Mouse (Mus musculus): Measurements from ENCODE around the gene Ggt7. TPM values are rescaled to one million over a fixed set of nuclear protein-coding genes. Genes with fewer than 3 reads are reported as not detected.

The Ggt7 gene
- total RNA-seq, 2 experiments from 2014 or later = not detected

Other genes starting within 250 kb of the Ggt7 start
- 0.60 and 2.2 TPM in 2 replicates for gene Map1lc3a, start 241.9 kb downstream of the Ggt7 start, total RNA-seq (2014; fragmentation: Nextera tagmentation)
- gene Map1lc3a, start 241.9 kb downstream of the Ggt7 start, total RNA-seq (2017) = 1.1 and 1.3 TPM in 2 replicates
- 51.4 and 52.3 TPM in 2 replicates for gene Pigu, start 160.8 kb downstream of the Ggt7 start, total RNA-seq (2014; fragmentation: Nextera tagmentation)
- 44.0 TPM in 2 replicates for gene Pigu, start 160.8 kb downstream of the Ggt7 start, total RNA-seq (2017)
- 0.23 and 0.95 TPM in 2 replicates for gene Trp53inp2, start 137.2 kb downstream of the Ggt7 start, total RNA-seq (2014; fragmentation: Nextera tagmentation)
- 2.9 and 4.8 TPM in 2 replicates for gene Trp53inp2, start 137.2 kb downstream of the Ggt7 start, total RNA-seq (2017)
- gene Ncoa6, start 44.3 kb downstream of the Ggt7 start, total RNA-seq (2014; fragmentation: Nextera tagmentation) = 59.4 and 61.0 TPM in 2 replicates
- 14.2 and 15.8 TPM in 2 replicates for gene Ncoa6, start 44.3 kb downstream of the Ggt7 start, total RNA-seq (2017)
- 4.1 and 5.6 TPM in 2 replicates for gene Acss2, start 289 bp downstream of the Ggt7 start, total RNA-seq (2014; fragmentation: Nextera tagmentation)
- 3.6 and 4.4 TPM in 2 replicates for gene Acss2, start 289 bp downstream of the Ggt7 start, total RNA-seq (2017)
- 17.0 and 18.2 TPM in 2 replicates for gene Gss, start 74.6 kb upstream of the Ggt7 start, total RNA-seq (2014; fragmentation: Nextera tagmentation)
- gene Gss, start 74.6 kb upstream of the Ggt7 start, total RNA-seq (2017) = 16.7 and 21.6 TPM in 2 replicates
- gene Myh7b, start 93.0 kb upstream of the Ggt7 start, total RNA-seq (2014; fragmentation: Nextera tagmentation) = 0.37 TPM in 1 of 2 replicates, not detected in the other
- not detected in 2 replicates for gene Myh7b, start 93.0 kb upstream of the Ggt7 start, total RNA-seq (2017)
- 106 and 107 TPM in 2 replicates for gene Trpc4ap, start 174.1 kb upstream of the Ggt7 start, total RNA-seq (2014; fragmentation: Nextera tagmentation)
- gene Trpc4ap, start 174.1 kb upstream of the Ggt7 start, total RNA-seq (2017) = 76.1 and 89.2 TPM in 2 replicates
- gene Edem2, start 211.2 kb upstream of the Ggt7 start, total RNA-seq (2014; fragmentation: Nextera tagmentation) = 74.9 and 81.9 TPM in 2 replicates
- 71.6 and 73.7 TPM in 2 replicates for gene Edem2, start 211.2 kb upstream of the Ggt7 start, total RNA-seq (2017)
- not detected in 2 replicates for gene Gm17581, start 217.6 kb upstream of the Ggt7 start, total RNA-seq (2014; fragmentation: Nextera tagmentation)
- gene Gm17581, start 217.6 kb upstream of the Ggt7 start, total RNA-seq (2017) = not detected in 2 replicates
- gene Procr, start 232.9 kb upstream of the Ggt7 start, total RNA-seq (2014; fragmentation: Nextera tagmentation) = 0.88 and 3.3 TPM in 2 replicates
- gene Procr, start 232.9 kb upstream of the Ggt7 start, total RNA-seq (2017) = 1.1 and 1.6 TPM in 2 replicates